Mouse (Mus musculus) forebrain, embryonic 14.5 days (tissue): ENCODE data around the gene Cpa1. TPM values are rescaled to one million over a fixed set of nuclear protein-coding genes. Genes with fewer than 3 reads are reported as not detected.

ENCODE experiments used
- ATAC-seq: fragments of 200-750 bp; cut with Nextera tagmentation; 2 replicates; pipeline ENCODE4 v1.8.0; 2017; ENCODE audit warnings: mild to moderate bottlenecking, moderate library complexity
- DNase-seq: peaks from one replicate; pipeline ENCODE4 v3.0.0-alpha.2; 2015; ENCODE audit warnings: low spot score
- H3K27ac ChIP-seq: fragments of 300-500 bp; sonication (generic); 2 replicates; pipeline ENCODE4 v1.5.1; 2014; ENCODE audit warnings: low read depth, mild to moderate bottlenecking, control low read depth, low read length, moderate library complexity
- H3K27me3 ChIP-seq: fragments of 300-500 bp; sonication (generic); replicated peaks from 2 replicates; pipeline ENCODE4 v1.6.1; 2014; ENCODE audit warnings: low read length, control low read depth, mixed read lengths; ENCODE audit not compliant: control insufficient read depth, insufficient read depth
- H3K36me3 ChIP-seq: fragments of 300-500 bp; sonication (generic); 2 replicates; pipeline ENCODE4 v1.6.1; 2014; ENCODE audit warnings: low read length, control low read depth; ENCODE audit not compliant: control insufficient read depth, insufficient read depth
- H3K4me1 ChIP-seq: fragments of 300-500 bp; sonication (generic); 2 replicates; pipeline ENCODE4 v1.6.1; 2014; ENCODE audit warnings: antibody characterized with exemption, low read length, control low read depth; ENCODE audit not compliant: control insufficient read depth, insufficient read depth
- H3K4me2 ChIP-seq: fragments of 300-500 bp; sonication (generic); 2 replicates; pipeline ENCODE4 v1.6.1; 2014; ENCODE audit warnings: mild to moderate bottlenecking, control low read depth, low read length
- H3K4me3 ChIP-seq: fragments of 300-500 bp; sonication (generic); 2 replicates; pipeline ENCODE4 v1.5.1; 2014; ENCODE audit warnings: low read depth, low read length, control low read depth
- H3K9ac ChIP-seq: fragments of 300-500 bp; sonication (generic); 2 replicates; pipeline ENCODE4 v1.6.1; 2014; ENCODE audit warnings: mild to moderate bottlenecking, low read length, control low read depth, moderate library complexity
- H3K9me3 ChIP-seq: fragments of 300-500 bp; sonication (generic); replicated peaks from 2 replicates; pipeline ENCODE4 v1.6.1; 2016; ENCODE audit warnings: low read length, control low read depth, mixed read lengths; ENCODE audit not compliant: control insufficient read depth
- WGBS: fragments of 180-500 bp; shearing (Covaris S2); extraction: QIAGEN DNeasy Blood & Tissue Kit; methylation state at CpG from one replicate; pipeline ENCODE4 v1.1.7; 2014; 5-methylcytosine and 5-hydroxymethylcytosine counted together
- polyA plus RNA-seq: library from polyadenylated mRNA; unstranded; fragments of >200 nt; fragmentation: Nextera tagmentation; extraction: Ambion mirVana; gene quantifications from 2 replicates; pipeline ENCODE4 v1.2.1, GENCODE M21; 2014

The Cpa1 gene
- polyA plus RNA-seq, 1 experiment from 2014 or later: 0.58 TPM

DNA sequence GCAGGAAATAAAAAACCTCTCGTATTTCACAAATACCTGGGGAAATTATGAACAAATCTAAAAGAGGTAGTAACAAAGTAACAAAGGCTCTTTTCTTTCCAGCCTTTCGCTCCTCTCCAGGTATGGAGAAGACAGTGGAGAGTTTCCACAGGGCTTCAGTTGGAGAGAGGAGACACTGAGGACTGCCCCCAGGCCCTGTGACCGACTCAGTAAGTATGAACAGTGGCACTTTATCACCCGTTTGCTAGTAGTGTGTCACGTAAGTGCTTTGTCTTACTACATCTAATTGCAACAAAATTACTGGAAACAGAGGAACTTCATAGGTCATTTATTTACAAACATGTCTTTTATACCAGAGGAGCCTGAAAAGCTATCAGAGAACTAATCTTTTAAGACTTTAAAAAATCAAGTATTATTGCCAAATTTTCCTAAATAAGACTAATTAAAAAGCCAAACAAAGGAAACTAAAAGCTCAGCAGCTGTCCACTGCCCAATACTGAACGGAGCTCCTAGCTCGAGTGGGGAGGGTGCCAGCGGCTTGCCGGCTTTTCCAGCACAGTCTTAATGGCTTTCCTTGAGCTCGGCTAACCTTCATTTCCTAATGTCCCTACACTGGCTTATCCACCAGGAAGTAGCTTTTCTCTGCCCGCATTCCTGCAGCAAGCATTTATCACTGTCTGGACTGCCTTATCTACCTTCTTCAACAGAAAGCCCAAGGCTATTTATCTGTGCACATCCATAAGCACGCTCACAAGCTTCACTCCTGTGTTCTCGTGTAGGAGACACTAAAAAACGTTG, 34.9 kb downstream of the Cpa1 start:
- Histone ChIP-seq H3K27me3 (no peaks in the 10 kb centered on the region), H3K4me2 (peak overlapping the region; percentile 33), H3K27ac (peak overlapping the region; percentile 88), H3K4me1 (peaks cover 32% of the 10 kb centered on the region), H3K9ac (0 out of 2 replicates have a peak overlapping the region, but pooled peaks have one; percentile 33), H3K4me3 (no peak overlapping the region), H3K36me3 (no peaks in the 10 kb centered on the region), H3K9me3 (no peaks in the 10 kb centered on the region)
- 10% methylated on average over 14 of the region's 14 CpGs for WGBS
- DNase-seq (peak; percentile 81), ATAC-seq (peak; percentile 71)

DNA sequence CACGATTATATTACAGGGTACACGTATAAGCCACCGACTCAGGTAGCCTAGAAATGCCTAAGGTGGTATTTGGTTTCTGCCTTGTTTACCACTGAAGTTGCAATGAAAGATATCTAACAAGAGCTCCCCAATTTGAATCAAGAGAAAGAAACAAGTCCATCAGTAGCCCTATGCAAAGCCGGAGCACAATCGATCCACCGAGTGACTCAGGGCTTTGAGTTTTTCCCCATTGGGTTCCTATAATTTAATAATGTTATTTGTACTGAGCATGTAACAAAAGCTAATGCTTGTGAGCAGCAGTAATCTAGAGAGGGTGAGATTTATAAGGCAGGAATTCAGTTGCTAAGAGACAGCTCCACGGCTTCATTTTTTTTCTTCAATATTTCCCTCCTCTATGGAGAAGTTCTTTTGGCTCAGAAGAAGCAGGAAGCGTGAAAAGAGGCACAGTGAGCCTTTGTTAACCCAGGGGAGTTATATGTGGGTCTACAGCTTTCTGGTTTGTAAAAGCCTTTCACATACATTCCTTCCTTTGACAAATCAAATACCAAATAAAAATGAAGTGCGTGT, 35.8 kb downstream of the Cpa1 start:
- Histone ChIP-seq H3K27ac (peak overlapping the region; percentile 88), H3K4me3 (no peak overlapping the region), H3K9me3 (no peaks in the 10 kb centered on the region), H3K36me3 (no peaks in the 10 kb centered on the region), H3K27me3 (no peaks in the 10 kb centered on the region), H3K4me1 (peaks cover 34% of the 10 kb centered on the region), H3K9ac (peak overlapping the region; percentile 52), H3K4me2 (peak overlapping the region; percentile 33)
- WGBS: 17% methylated on average over 9 of the region's 9 CpGs
- DNase-seq (peak; percentile 77), ATAC-seq (peak; percentile 35)

DNA sequence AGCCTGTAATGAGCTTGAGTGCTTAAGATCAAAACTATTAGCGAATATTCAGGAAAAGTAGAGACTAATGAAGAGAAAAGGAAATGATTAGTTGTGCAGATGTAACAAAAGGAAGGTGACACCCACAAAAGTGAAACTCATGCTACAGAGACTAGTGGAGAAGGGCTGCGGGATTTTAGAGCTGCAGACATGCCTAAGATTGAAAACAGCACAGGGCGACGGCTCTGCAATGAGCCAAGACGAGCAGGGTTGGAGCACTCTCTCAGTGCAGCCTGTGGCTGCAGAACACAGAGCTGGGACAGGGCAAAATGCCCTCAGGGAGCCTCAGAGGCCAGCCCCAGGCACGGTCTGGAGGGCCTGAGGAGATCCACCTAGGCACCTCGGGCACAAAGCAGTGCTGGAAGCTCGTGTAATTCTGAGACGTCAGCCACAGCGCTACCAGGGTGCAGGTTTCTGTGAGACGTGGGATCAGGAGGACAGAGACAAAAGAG, 36.3 kb downstream of the Cpa1 start:
- 2% methylated on average over 11 of the region's 11 CpGs for WGBS
- DNase-seq: peak; percentile 61
- Histone ChIP-seq H3K4me3 (peak overlapping the region; percentile 2; the same call in 1 of the 2 replicates), H3K27ac (peak overlapping the region; percentile 88), H3K4me2 (peak overlapping the region; percentile 33), H3K36me3 (no peaks in the 10 kb centered on the region), H3K9ac (peak overlapping the region; percentile 52), H3K27me3 (no peaks in the 10 kb centered on the region), H3K4me1 (peaks cover 34% of the 10 kb centered on the region), H3K9me3 (no peaks in the 10 kb centered on the region)
- ATAC-seq: peak; percentile 59

DNA sequence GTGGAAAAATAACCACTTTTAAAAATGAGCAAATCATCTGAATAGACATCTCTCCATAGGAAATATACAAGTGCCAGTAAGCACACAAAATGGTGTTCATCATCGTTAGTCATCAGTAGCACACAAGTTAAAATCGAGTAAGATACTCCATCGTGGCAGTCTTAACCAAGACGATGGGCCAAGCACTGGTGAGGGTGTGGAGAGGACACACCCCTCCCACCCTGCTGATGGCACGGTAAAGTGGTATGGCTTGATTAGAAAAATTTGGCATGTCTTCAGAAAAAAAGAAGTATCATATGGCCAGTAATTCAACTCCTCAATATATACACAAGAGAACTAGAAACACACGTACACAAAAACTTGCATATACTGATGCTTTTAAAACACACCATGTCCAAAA, 37.5 kb downstream of the Cpa1 start:
- Histone ChIP-seq H3K4me2 (no peak overlapping the region), H3K9ac (no peak overlapping the region), H3K36me3 (no peaks in the 10 kb centered on the region), H3K9me3 (no peaks in the 10 kb centered on the region), H3K27ac (no peak overlapping the region), H3K4me3 (no peak overlapping the region), H3K4me1 (peaks cover 34% of the 10 kb centered on the region), H3K27me3 (no peaks in the 10 kb centered on the region)
- WGBS: 72% methylated on average over 6 of the region's 6 CpGs
- ATAC-seq (no peak), DNase-seq (no peak)

DNA sequence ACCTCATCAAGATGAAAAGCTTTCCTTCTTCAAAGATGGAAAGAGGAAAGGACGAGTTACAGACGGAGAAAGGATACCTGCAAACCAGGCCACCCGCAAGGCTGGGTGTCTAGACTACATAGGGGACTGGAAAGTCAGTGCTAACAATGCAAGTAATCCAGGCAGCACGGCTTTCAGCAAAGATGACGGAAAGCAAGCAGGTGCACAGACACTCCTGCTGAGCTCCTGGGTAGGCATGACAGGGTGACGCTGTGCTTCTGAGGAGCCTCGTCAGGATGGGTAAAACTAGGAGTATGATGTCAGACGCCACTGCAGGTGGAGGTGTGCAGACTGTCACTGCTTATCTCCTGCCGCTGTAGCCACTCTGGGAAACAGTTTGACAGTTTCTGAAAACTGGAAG, 38.6 kb downstream of the Cpa1 start:
- Histone ChIP-seq H3K9me3 (no peaks in the 10 kb centered on the region), H3K4me2 (no peak overlapping the region), H3K9ac (peak overlapping the region; percentile 21; the same call in 1 of the 2 replicates), H3K27me3 (no peaks in the 10 kb centered on the region), H3K27ac (peak overlapping the region; percentile 44; the same call in 1 of the 2 replicates), H3K36me3 (no peaks in the 10 kb centered on the region), H3K4me3 (no peak overlapping the region), H3K4me1 (peaks cover 31% of the 10 kb centered on the region)
- DNase-seq: no peak
- ATAC-seq: no peak
- 67% methylated on average over 9 of the region's 9 CpGs for WGBS

DNA sequence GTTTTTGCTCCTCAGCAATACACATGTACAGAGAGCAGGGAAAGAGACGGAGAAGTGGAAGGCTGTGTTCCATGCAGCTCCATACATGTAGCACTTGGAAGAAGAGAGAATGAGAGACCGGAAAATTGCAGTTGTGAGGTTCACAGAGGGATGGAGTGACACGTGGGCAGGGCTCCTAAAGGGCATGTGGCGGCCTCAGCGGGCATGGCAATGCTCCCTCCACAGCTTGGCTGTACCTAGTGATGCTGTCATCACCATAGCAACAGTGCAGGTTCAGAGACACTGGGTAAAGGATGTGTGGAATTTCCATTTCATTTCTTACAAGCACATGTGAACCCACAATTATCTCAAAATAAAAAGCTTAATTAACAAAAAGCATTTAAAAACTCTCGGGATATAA, 39.5 kb downstream of the Cpa1 start:
- Histone ChIP-seq H3K27me3 (no peaks in the 10 kb centered on the region), H3K4me2 (no peak overlapping the region), H3K36me3 (no peaks in the 10 kb centered on the region), H3K9me3 (no peaks in the 10 kb centered on the region), H3K9ac (no peak overlapping the region; the same call in 1 of the 2 replicates), H3K4me3 (no peak overlapping the region), H3K4me1 (peaks cover 34% of the 10 kb centered on the region), H3K27ac (peak overlapping the region; percentile 77)
- DNase-seq (peak; percentile 77), ATAC-seq (peak; percentile 54; the same call in 1 of the 2 replicates)
- 33% methylated on average over 6 of the region's 6 CpGs for WGBS

DNA sequence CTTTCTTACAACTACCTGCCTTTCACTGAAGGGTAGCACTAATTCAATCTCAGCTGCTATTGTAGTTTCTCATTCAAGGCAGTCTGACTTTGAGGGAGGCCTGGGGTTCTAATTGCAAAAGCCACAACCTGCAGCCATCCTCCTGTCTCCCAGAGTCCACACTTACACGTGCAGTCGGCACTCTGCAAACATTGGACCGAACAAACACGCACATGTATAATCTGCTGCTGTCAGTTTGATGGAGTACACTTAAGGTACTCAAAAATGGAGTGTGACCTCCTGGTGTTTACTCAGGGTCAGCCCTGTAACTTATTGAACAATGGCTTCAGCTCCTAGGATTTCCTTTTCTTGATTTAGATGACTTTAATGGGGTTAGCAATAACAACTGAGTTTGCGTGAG, 40.5 kb downstream of the Cpa1 start:
- H3K36me3 ChIP-seq: no peaks in the 10 kb centered on the region
- DNase-seq (no peak), ATAC-seq (no peak)
- H3K27me3 ChIP-seq: no peaks in the 10 kb centered on the region
- no peak overlapping the region for H3K27ac ChIP-seq
- H3K4me1 ChIP-seq: peaks cover 25% of the 10 kb centered on the region
- WGBS: 66% methylated on average over 5 of the region's 5 CpGs
- H3K9me3 ChIP-seq: no peaks in the 10 kb centered on the region
- no peak overlapping the region for H3K4me3 ChIP-seq
- H3K4me2 ChIP-seq: no peak overlapping the region
- no peak overlapping the region for H3K9ac ChIP-seq

DNA sequence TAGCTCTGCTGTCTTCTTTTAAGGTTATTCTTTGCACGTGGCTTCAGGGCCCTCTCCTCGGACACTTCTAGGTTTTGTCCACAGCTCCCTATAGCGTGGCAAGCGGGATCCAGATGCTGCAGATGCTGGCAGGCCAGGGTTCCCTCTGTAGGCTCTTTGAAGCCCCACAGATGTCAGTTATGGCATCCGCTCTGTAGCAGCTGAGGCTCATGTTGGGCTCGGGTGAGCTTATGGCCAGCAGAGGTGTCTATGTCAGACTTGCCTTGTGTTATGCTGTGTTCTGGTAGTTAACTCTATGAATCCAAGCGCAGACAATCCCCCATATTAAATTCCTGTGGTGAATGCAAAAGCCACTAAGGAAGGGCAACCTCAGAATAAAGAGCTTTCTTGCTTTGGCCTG, 41.4 kb downstream of the Cpa1 start:
- Histone ChIP-seq H3K4me1 (peaks cover 16% of the 10 kb centered on the region), H3K36me3 (no peaks in the 10 kb centered on the region), H3K4me2 (no peak overlapping the region), H3K27me3 (no peaks in the 10 kb centered on the region), H3K9ac (no peak overlapping the region), H3K9me3 (no peaks in the 10 kb centered on the region), H3K4me3 (no peak overlapping the region), H3K27ac (no peak overlapping the region)
- no peak for DNase-seq
- no peak for ATAC-seq
- WGBS: 86% methylated on average over 7 of the region's 7 CpGs
